Mouse (Mus musculus) heart, adult 2 months (tissue): ENCODE data around the gene Parva. TPM values are rescaled to one million over a fixed set of nuclear protein-coding genes. Genes with fewer than 3 reads are reported as not detected.
A peak's percentile ranks its signal among the peaks of the same experiment; 100 is the strongest.

Experiments used
- DNase-seq, 2 experiments: peaks; one replicate each; pipeline ENCODE4 v3.0.0; 2021
- H3K27ac ChIP-seq: fragments of 200-600 bp; 2 replicates; pipeline ENCODE4 v1.8.1; 2022
- H3K27me3 ChIP-seq: fragments of 200-500 bp; 2 replicates; pipeline ENCODE4 v1.6.1; 2012; ENCODE audit warnings: mild to moderate bottlenecking, low read length, inconsistent platforms, mixed read lengths; ENCODE audit not compliant: control insufficient read depth, insufficient read depth
- H3K36me3 ChIP-seq: fragments of 200-500 bp; 2 replicates; pipeline ENCODE4 v1.6.1; 2012; ENCODE audit warnings: low read length, inconsistent platforms; ENCODE audit not compliant: control insufficient read depth, insufficient read depth
- H3K4me1 ChIP-seq: fragments of 200-500 bp; 2 replicates; pipeline ENCODE4 v1.6.1; 2011; ENCODE audit warnings: low read length; ENCODE audit not compliant: control insufficient read depth, insufficient read depth
- H3K4me3 ChIP-seq: fragments of 200-600 bp; 2 replicates; pipeline ENCODE4 v1.8.1; 2022
- H3K79me2 ChIP-seq: fragments of 200-500 bp; replicated peaks from 2 replicates; pipeline ENCODE4 v1.6.1; 2012; ENCODE audit warnings: mild to moderate bottlenecking, inconsistent platforms, low read length, moderate library complexity, mixed read lengths; ENCODE audit not compliant: control insufficient read depth, insufficient read depth
- H3K9ac ChIP-seq: fragments of 200-500 bp; 2 replicates; pipeline ENCODE4 v1.6.1; 2012; ENCODE audit warnings: low read depth, mild to moderate bottlenecking, control low read depth, inconsistent platforms, low read length, mixed read lengths
- CTCF ChIP-seq: fragments of 200-600 bp; IDR thresholded peaks from 2 replicates; pipeline ENCODE4 v1.8.1; 2022; ENCODE audit warnings: antibody characterized with exemption, mild to moderate bottlenecking, moderate library complexity
- EP300 ChIP-seq: fragments of 200-500 bp; IDR thresholded peaks from 2 replicates; pipeline ENCODE4 v1.6.1; 2011; ENCODE audit warnings: low read depth, low read length, control low read depth; ENCODE audit not compliant: insufficient read depth
- POLR2A ChIP-seq: fragments of 200-500 bp; IDR thresholded peaks from 2 replicates; pipeline ENCODE4 v1.6.1; 2011; ENCODE audit warnings: mild to moderate bottlenecking, low read depth, low read length, control low read depth; ENCODE audit not compliant: insufficient read depth
- WGBS: fragments of 180-500 bp; shearing (Covaris S2); methylation state at CpG from one replicate; pipeline ENCODE4 v1.1.7; 2018; 5-methylcytosine and 5-hydroxymethylcytosine counted together
- intact Hi-C: fragments of 180-260 bp; cut with DNase I; formaldehyde crosslinking; loops from one replicate; pipeline ENCODE4 v1.15.1; 2025
- polyA plus RNA-seq: library from polyadenylated mRNA; depleted of rRNA; stranded (reverse); fragments of >200 nt; gene quantifications from 2 replicates; pipeline ENCODE4 v1.2.3, GENCODE M21; 2012; rRNA removed
- total RNA-seq, 2 experiments: library from RNA; stranded (reverse); gene quantifications; 2 replicates each; pipeline ENCODE4 v1.2.3; 2021

The Parva gene
- total and polyA plus RNA-seq, 3 experiments = 30.7 to 45.5 (median 44.3) TPM

DNA sequence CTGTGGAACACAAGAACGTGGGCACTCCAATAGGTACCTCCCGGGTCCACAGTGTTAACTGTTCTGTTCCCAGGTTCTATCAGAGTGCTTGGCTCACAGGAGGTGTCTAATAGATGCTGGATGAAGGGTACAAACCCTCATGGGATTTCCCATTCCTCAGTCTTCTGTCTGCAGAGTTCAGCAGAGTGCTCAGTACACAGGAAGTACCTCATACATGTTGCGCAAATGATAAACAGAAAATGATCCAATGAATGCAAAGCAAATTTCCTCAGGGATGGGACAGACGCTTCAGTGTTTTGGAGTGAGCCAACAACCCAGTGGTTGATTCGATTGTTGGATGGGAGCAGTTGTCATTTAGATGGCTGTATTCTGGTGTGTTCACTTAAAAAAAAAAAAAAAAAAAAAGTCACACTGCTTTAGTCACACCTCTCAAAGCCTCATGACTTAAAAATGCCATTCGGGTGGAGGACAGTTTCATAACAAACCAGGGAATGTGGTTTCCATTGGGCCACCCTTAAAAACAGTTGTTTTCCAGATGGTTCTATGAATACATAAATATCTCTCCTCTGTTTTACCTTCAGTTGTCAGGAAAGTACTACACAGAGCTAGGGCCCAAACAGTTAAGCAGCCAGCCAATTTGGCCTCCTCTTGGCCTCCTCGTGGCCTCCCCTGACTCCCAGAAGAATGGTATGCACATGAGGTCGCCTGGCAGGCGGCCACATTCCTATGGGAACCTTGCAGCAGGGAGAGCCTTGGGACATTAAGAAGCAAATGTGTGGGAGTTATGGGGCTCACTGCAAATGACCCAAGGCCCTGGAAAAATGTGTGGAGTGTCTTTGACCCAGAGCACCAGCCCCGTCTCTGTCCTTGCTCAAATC is 187.7 kb downstream of the Parva start:
- WGBS = 48% methylated on average over 10 of the region's 10 CpGs

DNA sequence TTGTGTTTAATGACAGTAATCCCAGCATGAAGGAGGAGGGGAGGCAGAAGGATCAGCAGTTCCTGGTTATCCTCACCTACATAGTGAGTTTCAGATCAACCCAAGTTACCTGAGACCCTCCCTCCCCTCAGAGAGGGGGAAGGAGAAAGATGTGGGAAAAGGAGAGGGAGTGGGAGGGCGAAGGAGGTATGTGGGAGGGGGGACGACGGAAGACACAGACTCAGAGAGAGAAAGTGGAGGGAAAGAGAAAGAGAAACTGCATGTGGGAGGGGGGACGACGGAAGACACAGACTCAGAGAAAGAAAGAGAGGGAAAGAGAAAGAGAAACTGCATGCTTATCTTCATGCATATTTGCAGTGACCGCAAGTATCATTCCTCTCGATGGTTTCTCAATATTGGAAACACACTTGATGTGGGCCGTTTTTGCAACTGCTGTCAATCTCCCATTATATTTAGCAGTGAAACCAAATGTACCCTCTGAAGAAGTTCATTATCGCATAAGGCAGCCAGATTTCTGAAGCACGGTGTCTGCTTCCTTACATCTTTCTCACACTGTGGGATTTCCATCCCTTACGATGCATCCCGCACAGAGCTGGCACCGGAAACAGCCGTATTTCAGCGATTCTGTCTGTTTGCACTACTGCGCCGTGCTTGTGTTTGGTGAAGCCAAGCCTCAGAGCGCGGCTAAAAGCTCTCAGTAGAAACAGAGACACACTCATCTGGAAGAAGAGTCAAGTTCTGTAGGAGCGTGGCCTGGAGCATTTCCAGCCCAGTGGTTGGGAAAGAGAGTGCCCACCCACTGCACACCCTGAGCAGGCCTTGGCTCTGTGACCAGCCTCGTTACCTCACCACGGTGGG is 193.2 kb downstream of the Parva start:
- Histone ChIP-seq H3K4me3 (peak overlapping the region; percentile 9), H3K4me1 (no peaks in the 10 kb centered on the region), H3K27ac (no peak overlapping the region), H3K9ac (peak overlapping the region; percentile 49), H3K79me2 (no peaks in the 10 kb centered on the region), H3K27me3 (no peaks in the 10 kb centered on the region), H3K36me3 (no peaks in the 10 kb centered on the region; the same call in 1 of the 2 replicates)
- TF ChIP-seq EP300 (no peak), CTCF (no peak), POLR2A (no peak)
- peak in 1 of 2 experiments; percentile 28 for DNase-seq
- intact Hi-C loops = no loop called here
- WGBS = 66% methylated on average over 22 of the region's 22 CpGs

More for the DNA sequence above, 187.7 kb downstream of the Parva start:
- intact Hi-C loops = no loop called here
- Histone ChIP-seq H3K4me1 (peaks cover 3% of the 10 kb centered on the region), H3K27ac (no peak overlapping the region; the same call in 1 of the 2 replicates), H3K4me3 (no peak overlapping the region), H3K9ac (no peak overlapping the region), H3K36me3 (no peaks in the 10 kb centered on the region; the same call in 1 of the 2 replicates), H3K27me3 (no peaks in the 10 kb centered on the region), H3K79me2 (no peaks in the 10 kb centered on the region)
- TF ChIP-seq POLR2A = no peak
- no peak for TF ChIP-seq CTCF
- no peak for TF ChIP-seq EP300
- DNase-seq = peak; percentile 51 to 57

DNA sequence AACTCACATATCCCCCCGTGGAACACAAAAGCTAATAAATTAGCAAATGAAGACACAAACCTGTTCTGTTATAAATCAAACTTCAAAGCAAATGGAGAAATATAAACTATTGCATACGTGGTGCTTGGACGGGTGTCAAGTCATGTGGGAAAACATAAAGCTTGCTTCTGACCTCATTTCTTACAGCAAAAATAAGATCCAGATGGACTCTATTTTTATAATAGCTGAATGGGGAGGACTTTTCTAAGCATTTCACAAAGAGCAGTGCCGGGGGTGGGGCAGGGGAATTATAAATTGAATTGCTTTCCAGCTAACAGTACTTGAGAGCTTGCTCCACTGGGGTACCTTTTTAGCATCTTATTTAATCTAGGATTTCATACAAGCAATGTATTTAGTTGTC is 200.2 kb downstream of the Parva start:
- intact Hi-C loops = no loop called here
- no peak for DNase-seq
- H3K36me3 ChIP-seq = no peaks in the 10 kb centered on the region
- H3K27me3 ChIP-seq = no peaks in the 10 kb centered on the region
- no peak overlapping the region for H3K4me3 ChIP-seq
- H3K4me1 ChIP-seq = no peaks in the 10 kb centered on the region
- 78% methylated on average over 4 of the region's 4 CpGs for WGBS
- H3K79me2 ChIP-seq = no peaks in the 10 kb centered on the region
- H3K27ac ChIP-seq = no peak overlapping the region
- H3K9ac ChIP-seq = no peak overlapping the region
- TF ChIP-seq CTCF (no peak), POLR2A (no peak), EP300 (no peak)

DNA sequence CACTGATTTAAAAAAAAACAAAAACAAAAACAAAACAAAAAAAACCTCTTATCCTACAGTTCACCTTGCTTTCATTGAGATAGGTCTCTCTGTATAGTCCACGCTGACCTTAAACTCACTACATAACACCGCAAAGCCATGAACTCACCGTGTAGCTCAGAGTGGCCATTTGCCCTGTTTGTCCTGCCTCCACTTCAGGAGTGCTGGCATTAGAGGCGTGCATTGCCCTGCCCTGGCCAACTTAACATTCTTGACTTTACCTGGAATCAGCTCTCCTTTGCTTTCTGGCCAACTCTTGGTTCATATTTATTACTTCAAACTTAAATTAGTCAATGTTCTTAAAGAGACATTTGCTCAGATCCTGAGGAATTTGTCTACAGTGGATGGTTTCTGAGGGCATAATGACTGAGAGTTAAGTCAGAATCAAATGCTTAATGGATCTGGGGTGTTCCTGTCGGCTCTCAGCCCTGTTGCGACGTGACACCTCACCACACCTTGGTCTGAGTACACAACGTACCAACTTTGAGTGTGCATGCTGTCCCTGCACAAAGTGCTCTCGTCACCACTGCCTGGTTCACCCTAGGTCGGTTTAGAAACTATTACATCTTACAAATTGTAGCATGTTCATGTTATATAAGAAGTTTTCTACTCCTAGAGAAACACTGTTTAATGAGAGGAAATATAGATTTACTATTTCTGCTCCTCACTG is 207.4 kb downstream of the Parva start:
- H3K27me3 ChIP-seq = no peaks in the 10 kb centered on the region
- H3K4me1 ChIP-seq = no peaks in the 10 kb centered on the region
- no peaks in the 10 kb centered on the region for H3K36me3 ChIP-seq
- TF ChIP-seq EP300 = no peak
- no peak for TF ChIP-seq POLR2A
- no peak for TF ChIP-seq CTCF
- 75% methylated on average over 10 of the region's 10 CpGs for WGBS
- DNase-seq = no peak
- no peak overlapping the region for H3K9ac ChIP-seq
- no peaks in the 10 kb centered on the region for H3K79me2 ChIP-seq
- intact Hi-C loops = no loop called here
- no peak overlapping the region for H3K4me3 ChIP-seq
- H3K27ac ChIP-seq = no peak overlapping the region

DNA sequence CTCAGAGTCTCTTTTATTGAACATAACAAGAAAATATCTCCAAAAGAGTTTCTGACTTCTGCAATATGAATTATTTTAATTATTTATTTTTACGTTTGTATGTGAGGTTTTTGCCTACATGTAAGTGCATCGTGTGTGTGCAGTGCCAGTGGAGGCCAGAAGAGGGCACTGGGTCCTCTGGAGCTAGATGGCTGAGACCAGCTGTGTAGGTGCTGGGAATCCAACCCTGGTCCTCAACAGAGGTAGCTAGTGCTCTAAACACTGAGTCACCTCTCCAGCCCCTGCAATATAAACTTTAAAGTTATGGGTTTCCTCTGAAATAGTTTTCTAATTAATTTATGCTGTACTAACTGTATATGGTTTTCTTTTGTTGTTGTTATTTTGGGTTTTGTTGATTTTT is 208.6 kb downstream of the Parva start:
- H3K4me3 ChIP-seq = no peak overlapping the region
- intact Hi-C loops = no loop called here
- WGBS = 100% methylated on average over 2 of the region's 2 CpGs
- TF ChIP-seq POLR2A (no peak), CTCF (peak; percentile 27)
- H3K4me1 ChIP-seq = no peaks in the 10 kb centered on the region
- no peaks in the 10 kb centered on the region for H3K36me3 ChIP-seq
- DNase-seq = no peak
- H3K79me2 ChIP-seq = no peaks in the 10 kb centered on the region
- no peak overlapping the region for H3K27ac ChIP-seq
- H3K9ac ChIP-seq = no peak overlapping the region
- no peaks in the 10 kb centered on the region for H3K27me3 ChIP-seq

Other genes starting within 250 kb of the Parva start
- gene Mical2, start 201.6 kb upstream of the Parva start, total RNA-seq = 10 to 100 TPM; 87.7 to 89.1 TPM
- 44.8 and 53.7 TPM in 2 replicates for gene Mical2, start 201.6 kb upstream of the Parva start, polyA plus RNA-seq